Mouse (Mus musculus) cerebellum, postnatal 4 days (tissue): ENCODE measurements around the gene Prrt3.

Source experiments
- DNase-seq, 2 experiments: peaks; one replicate each; pipeline ENCODE4 v3.0.0; 2022; ENCODE audit warnings: low spot score in 2 of 2, mixed read lengths in 1 of 2

The Prrt3 gene

GRCm38 (mm10) chr6:113451839-113452238, 49.9 kb downstream of the Prrt3 start:
- DNase-seq, result peak in 1 of 2 experiments; percentile 40

GRCm38 (mm10) chr6:113447639-113448038, 54.1 kb downstream of the Prrt3 start:
- peak in 1 of 2 experiments; percentile 45 for DNase-seq

- DNase-seq, result no peak
Measured at GRCm38 (mm10) chr6:113444207-113444965, 57.3 kb downstream of the Prrt3 start.
